Mouse (Mus musculus) ES-E14 (cell line): ENCODE data around the gene Ssbp2.

Experiments used
- CHD2 ChIP-seq: IDR thresholded peaks from 2 replicates; pipeline ENCODE4 v1.6.1; 2014; ENCODE audit warnings: mild to moderate bottlenecking, low read depth, low read length, inconsistent platforms
- HCFC1 ChIP-seq: IDR thresholded peaks from 2 replicates; pipeline ENCODE4 v1.6.1; 2012; ENCODE audit warnings: low read length, inconsistent platforms, borderline replicate concordance; ENCODE audit not compliant: insufficient read depth
- MAFK ChIP-seq: IDR thresholded peaks from 2 replicates; pipeline ENCODE4 v1.6.1; 2014; ENCODE audit warnings: mild to moderate bottlenecking, low read depth, low read length, inconsistent platforms; ENCODE audit not compliant: insufficient read depth
- ZC3H11A ChIP-seq: IDR thresholded peaks from 2 replicates; pipeline ENCODE4 v1.6.1; 2012; ENCODE audit warnings: low read depth, mild to moderate bottlenecking, inconsistent platforms, low read length, borderline replicate concordance

GRCm38 (mm10) chr13:91634123-91634522 is 174.0 kb downstream of the Ssbp2 start:
- TF ChIP-seq CHD2 (no peak), HCFC1 (no peak), MAFK (no peak), ZC3H11A (no peak)
